Mouse (Mus musculus) neural tube, embryonic 13.5 days (tissue): ENCODE results near the gene Adh4. TPM values are rescaled to one million over a fixed set of nuclear protein-coding genes. Genes with fewer than 3 reads are reported as not detected.
"Not testable (repeated sequence)": the region's sequence is repeated elsewhere in the genome, so short reads cannot be mapped to it uniquely, and the experiment has no call there.

Experiments used
- ATAC-seq: fragments of 200-750 bp; cut with Nextera tagmentation; 2 replicates; pipeline ENCODE4 v1.8.0; 2017; ENCODE audit warnings: low read depth, mild to moderate bottlenecking, moderate TSS enrichment, moderate library complexity
- H3K27ac ChIP-seq: fragments of 300-500 bp; sonication (generic); replicated peaks from 2 replicates; pipeline ENCODE4 v1.5.1; 2015; ENCODE audit warnings: moderate library complexity, mild to moderate bottlenecking, inconsistent platforms
- H3K27me3 ChIP-seq: fragments of 300-500 bp; sonication (generic); 2 replicates; pipeline ENCODE4 v1.6.1; 2015; ENCODE audit warnings: mild to moderate bottlenecking, inconsistent platforms
- H3K36me3 ChIP-seq: fragments of 300-500 bp; sonication (generic); 2 replicates; pipeline ENCODE4 v1.6.1; 2015; ENCODE audit warnings: mild to moderate bottlenecking, inconsistent platforms
- H3K4me1 ChIP-seq: fragments of 300-500 bp; sonication (generic); replicated peaks from 2 replicates; pipeline ENCODE4 v1.6.1; 2015; ENCODE audit warnings: inconsistent platforms
- H3K4me2 ChIP-seq: fragments of 300-500 bp; sonication (generic); 2 replicates; pipeline ENCODE4 v1.6.1; 2015; ENCODE audit warnings: inconsistent platforms, mild to moderate bottlenecking, moderate library complexity
- H3K4me3 ChIP-seq: fragments of 300-500 bp; sonication (generic); 2 replicates; pipeline ENCODE4 v1.5.1; 2015; ENCODE audit warnings: mild to moderate bottlenecking, inconsistent platforms
- H3K9ac ChIP-seq: fragments of 300-500 bp; sonication (generic); 2 replicates; pipeline ENCODE4 v1.6.1; 2015; ENCODE audit warnings: moderate library complexity, mild to moderate bottlenecking, inconsistent platforms
- H3K9me3 ChIP-seq: fragments of 300-500 bp; sonication (generic); 2 replicates; pipeline ENCODE4 v1.6.1; 2016; ENCODE audit warnings: inconsistent platforms
- WGBS: fragments of 180-500 bp; shearing (Covaris S2); methylation state at CpG from one replicate; pipeline ENCODE4 v1.1.7; 2015; 5-methylcytosine and 5-hydroxymethylcytosine counted together
- polyA plus RNA-seq: library from polyadenylated mRNA; unstranded; fragments of >200 nt; fragmentation: Nextera tagmentation; extraction: Ambion mirVana; gene quantifications from 2 replicates; pipeline ENCODE4 v1.2.1, GENCODE M21; 2015

Adh4 gene
- polyA plus RNA-seq, 1 experiment from 2014 or later, result not detected

DNA sequence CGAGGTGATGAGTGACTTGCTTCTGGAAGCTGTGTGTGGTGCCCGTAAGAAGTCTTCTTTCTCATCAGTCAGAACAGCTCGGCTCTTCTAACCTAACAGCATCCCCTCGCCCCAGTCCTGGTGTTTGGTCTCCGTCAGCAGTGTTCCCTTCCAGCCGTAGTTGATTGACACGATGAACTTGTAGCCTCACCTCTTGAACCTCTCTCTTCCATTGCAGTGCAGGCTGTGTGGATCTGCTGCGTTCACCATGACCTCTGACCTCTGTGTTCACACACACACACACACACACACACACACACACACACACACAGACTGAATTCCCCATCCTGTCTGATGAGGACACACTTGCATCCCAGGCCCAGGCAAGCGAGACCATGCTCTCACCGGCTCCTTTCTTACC lies 36.9 kb downstream of the Adh4 start:
- Histone ChIP-seq H3K36me3 (peaks cover 94% of the 10 kb centered on the region), H3K9ac (no peak overlapping the region), H3K4me2 (no peak overlapping the region), H3K4me3 (no peak overlapping the region), H3K27ac (no peak overlapping the region), H3K4me1 (no peaks in the 10 kb centered on the region), H3K27me3 (no peaks in the 10 kb centered on the region), H3K9me3 (no peaks in the 10 kb centered on the region)
- ATAC-seq, result no peak
- 89% methylated on average over 10 of the region's 10 CpGs for WGBS

DNA sequence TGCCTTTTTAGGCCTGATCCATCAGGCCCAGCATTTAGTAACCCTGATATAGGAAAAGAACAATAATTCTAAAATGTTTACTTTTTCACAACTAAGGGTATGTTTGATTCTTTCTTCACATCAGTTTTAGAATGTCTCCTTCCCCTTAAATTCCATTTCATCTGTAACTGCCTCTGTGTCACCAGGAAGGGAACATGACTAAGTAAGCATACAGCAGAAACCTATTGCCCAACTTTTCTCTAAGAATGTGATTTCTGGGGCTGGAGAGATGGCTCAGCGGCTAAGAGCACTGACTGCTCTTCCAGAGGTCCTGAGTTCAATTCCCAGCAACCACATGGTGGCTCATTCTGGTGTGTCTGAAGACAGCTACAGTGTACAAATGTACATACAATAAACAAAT lies 39.0 kb downstream of the Adh4 start:
- Histone ChIP-seq H3K4me1 (no peaks in the 10 kb centered on the region), H3K4me2 (no peak overlapping the region), H3K27ac (no peak overlapping the region), H3K9me3 (no peaks in the 10 kb centered on the region), H3K9ac (no peak overlapping the region), H3K36me3 (peaks cover 95% of the 10 kb centered on the region), H3K4me3 (no peak overlapping the region), H3K27me3 (no peaks in the 10 kb centered on the region)
- WGBS, result 95% methylated on average over 1 of the region's 1 CpGs
- ATAC-seq, result no peak

DNA sequence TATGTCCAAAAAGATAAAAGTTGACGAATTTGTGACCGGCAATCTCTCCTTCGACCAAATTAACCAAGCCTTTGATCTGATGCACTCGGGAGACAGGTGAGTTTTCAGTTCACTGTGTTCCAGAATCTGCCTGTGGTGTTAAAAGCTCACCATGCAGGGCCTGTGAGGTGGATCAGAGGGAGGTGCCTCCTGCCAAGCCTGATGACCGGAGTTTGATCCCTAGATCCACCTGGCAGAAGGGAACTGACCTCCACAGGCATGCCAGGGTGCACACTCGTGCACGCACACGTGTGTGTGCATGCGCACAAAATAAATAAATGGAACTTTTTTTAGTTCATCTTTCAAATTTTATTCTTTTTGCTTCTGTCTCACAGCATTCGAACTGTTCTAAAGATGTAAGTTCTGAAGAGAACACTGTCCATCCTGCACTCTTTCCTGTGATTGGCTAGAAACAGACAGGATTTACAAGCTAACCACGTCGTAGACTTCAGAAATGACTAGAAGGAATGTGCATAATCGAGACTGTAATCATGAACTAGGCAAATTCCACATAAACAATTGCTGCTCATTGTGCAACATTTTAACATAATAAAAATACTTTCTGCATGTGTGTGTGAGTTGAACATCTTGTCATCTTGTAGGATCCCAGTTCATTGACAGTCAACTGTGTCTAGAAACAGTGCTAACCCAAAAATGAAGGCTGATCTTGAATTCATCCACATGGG lies 39.6 kb downstream of the Adh4 start:
- Histone ChIP-seq H3K4me2 (no peak overlapping the region), H3K9ac (no peak overlapping the region), H3K4me3 (no peak overlapping the region), H3K27ac (no peak overlapping the region), H3K27me3 (no peaks in the 10 kb centered on the region), H3K36me3 (peaks cover 95% of the 10 kb centered on the region), H3K4me1 (no peaks in the 10 kb centered on the region), H3K9me3 (no peaks in the 10 kb centered on the region)
- WGBS, result 92% methylated on average over 13 of the region's 13 CpGs
- no peak for ATAC-seq

DNA sequence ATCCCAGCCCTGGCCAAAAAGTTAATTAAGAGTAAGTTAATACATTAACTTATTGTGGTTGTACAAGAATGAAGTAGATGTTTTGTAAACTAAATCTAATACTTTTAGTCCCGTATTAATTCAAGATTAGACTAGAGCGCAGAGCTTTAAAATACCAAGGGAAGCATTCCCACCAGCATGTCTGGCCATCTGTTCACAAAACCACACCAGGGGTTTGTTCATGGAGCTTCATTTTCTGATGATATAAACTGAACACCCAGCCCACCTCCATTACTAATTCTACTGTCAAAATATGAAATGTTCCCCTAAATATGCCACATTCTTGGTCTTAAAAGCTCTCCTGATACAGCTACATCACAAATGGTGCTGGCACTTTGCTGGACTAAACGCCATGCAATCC lies 43.2 kb downstream of the Adh4 start:
- Histone ChIP-seq H3K4me1 (no peaks in the 10 kb centered on the region), H3K27me3 (no peaks in the 10 kb centered on the region), H3K4me3 (no peak overlapping the region), H3K9ac (no peak overlapping the region), H3K4me2 (no peak overlapping the region), H3K36me3 (peaks cover 85% of the 10 kb centered on the region), H3K9me3 (no peaks in the 10 kb centered on the region), H3K27ac (no peak overlapping the region)
- no peak for ATAC-seq
- 91% methylated on average over 3 of the region's 3 CpGs for WGBS

DNA sequence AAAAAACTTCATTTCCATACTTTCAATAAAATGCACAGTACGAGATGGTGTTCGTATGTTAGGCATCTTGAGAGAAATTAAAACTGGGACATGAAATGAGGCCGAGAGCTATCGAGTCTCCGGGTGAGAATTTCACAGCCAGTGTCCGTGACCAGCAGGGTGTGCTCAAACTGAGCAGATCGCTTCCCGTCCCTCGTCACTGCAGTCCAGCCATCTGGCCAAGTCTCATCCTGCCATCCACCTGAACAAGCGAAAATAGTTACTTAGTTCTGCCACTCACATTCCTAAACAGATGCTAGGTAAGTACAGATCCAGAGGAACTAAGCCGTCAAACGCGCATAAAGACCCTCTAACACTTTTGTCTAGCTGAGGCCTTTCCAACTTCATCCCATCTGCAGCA lies 45.0 kb downstream of the Adh4 start:
- H3K27ac ChIP-seq, result no peak overlapping the region
- peaks cover 84% of the 10 kb centered on the region for H3K36me3 ChIP-seq
- no peaks in the 10 kb centered on the region for H3K9me3 ChIP-seq
- WGBS, result 82% methylated on average over 13 of the region's 13 CpGs
- H3K4me1 ChIP-seq, result no peaks in the 10 kb centered on the region
- no peaks in the 10 kb centered on the region for H3K27me3 ChIP-seq
- no peak overlapping the region for H3K9ac ChIP-seq
- H3K4me3 ChIP-seq, result no peak overlapping the region
- peak; percentile 24; the same call in 1 of the 2 replicates for ATAC-seq
- no peak overlapping the region for H3K4me2 ChIP-seq

DNA sequence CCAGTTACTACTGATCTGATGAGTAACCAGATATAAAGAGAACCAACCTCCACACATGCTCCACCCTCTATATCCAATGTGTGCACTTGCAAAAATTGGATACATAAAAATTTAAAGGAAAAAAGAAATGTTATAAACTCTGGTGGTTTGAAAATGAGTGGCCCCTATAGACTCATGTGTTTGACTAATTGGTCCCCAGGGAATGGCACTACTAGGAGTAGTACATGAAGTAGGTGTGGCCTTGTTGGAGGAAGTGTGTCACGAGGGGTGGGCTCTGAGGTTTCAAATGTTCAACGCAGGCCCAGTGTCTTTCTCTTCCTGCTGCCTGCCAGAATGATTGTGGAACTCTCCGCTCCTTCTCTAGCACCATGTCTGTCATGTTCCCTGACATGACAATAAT lies 46.6 kb downstream of the Adh4 start:
- ATAC-seq, result no peak
- Histone ChIP-seq H3K4me1 (no peaks in the 10 kb centered on the region), H3K4me2 (no peak overlapping the region), H3K4me3 (no peak overlapping the region), H3K36me3 (peaks cover 83% of the 10 kb centered on the region), H3K9me3 (no peaks in the 10 kb centered on the region), H3K27ac (no peak overlapping the region), H3K27me3 (no peaks in the 10 kb centered on the region), H3K9ac (no peak overlapping the region)
- WGBS, result 75% methylated on average over 3 of the region's 3 CpGs

DNA sequence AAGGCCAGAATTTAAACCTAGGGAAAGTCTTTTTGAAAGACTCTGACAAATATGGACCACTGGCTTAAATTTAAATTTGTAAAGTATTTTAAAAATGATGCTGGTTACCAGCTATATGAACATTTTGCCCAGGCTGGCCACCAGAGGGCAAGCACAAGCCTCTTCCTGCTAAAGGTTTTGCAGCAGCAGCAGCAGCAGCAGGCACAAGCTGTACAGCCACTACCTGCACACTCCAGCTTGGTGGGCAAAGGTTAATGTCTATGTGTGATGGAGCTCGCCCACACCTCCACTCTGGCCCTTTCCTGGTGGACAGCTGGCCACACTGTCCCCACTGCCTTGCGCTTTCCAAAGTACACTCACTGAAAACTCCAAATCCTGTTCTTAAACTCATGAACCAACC lies 47.9 kb downstream of the Adh4 start:
- Histone ChIP-seq H3K4me3 (no peak overlapping the region), H3K4me2 (no peak overlapping the region), H3K36me3 (peaks cover 80% of the 10 kb centered on the region), H3K9me3 (no peaks in the 10 kb centered on the region), H3K9ac (no peak overlapping the region), H3K27me3 (no peaks in the 10 kb centered on the region), H3K4me1 (no peaks in the 10 kb centered on the region), H3K27ac (no peak overlapping the region)
- WGBS, result 84% methylated on average over 2 of the region's 2 CpGs
- no peak; the same call in 1 of the 2 replicates for ATAC-seq

DNA sequence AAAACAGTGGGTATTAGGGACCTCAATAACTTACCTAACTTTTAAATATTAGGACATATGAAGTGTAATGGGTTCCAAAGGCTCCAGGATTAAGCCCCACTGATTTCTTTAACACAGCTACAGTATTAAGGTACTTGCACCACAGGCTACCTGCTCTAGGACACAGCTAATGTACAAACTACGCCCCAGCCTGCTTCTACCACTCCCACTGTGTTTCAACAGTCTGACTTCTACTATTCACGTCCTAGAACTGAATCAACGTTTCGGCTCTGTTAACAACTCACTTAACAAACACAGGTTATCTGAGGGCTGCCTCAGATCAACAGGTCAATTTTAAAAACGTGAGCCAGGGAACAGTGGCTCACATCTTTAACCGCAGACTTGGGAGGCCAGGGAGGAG lies 48.5 kb downstream of the Adh4 start:
- Histone ChIP-seq H3K4me3 (no peak overlapping the region), H3K36me3 (peaks cover 80% of the 10 kb centered on the region), H3K4me2 (no peak overlapping the region), H3K9ac (no peak overlapping the region), H3K4me1 (no peaks in the 10 kb centered on the region), H3K9me3 (no peaks in the 10 kb centered on the region), H3K27ac (no peak overlapping the region), H3K27me3 (no peaks in the 10 kb centered on the region)
- ATAC-seq, result no peak
- 92% methylated on average over 6 of the region's 6 CpGs for WGBS

DNA sequence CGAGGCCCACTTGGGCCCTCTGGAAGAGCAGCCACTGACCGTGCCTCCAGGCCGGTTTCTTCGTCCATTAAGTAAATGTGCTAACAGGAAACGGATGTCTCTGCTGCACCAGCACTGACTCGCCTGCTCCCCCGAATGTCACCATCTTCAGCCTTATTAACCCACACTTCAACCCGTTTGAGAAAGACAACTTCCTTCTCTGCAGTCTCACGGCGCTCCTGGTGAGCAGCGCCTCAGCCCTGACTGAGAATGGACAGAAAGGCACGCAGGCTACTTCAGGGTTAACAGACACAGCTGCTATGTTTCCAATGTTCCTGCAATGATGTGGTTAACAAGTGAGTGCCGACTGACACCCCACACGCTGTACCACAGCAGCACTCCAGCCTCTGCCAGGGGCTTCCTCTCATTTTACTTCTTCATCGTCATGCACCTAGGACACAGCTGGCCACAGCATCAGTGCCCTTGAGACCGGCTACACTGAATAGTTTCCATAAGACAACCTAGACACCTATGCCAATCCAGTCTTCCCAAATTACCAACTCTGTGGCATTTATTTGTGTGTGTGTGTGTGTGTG lies 49.4 kb downstream of the Adh4 start:
- Histone ChIP-seq H3K4me3 (no peak overlapping the region), H3K4me2 (no peak overlapping the region), H3K9me3 (no peaks in the 10 kb centered on the region), H3K27ac (no peak overlapping the region), H3K36me3 (peaks cover 81% of the 10 kb centered on the region), H3K4me1 (no peaks in the 10 kb centered on the region), H3K27me3 (no peaks in the 10 kb centered on the region), H3K9ac (no peak overlapping the region)
- ATAC-seq, result no peak
- 89% methylated on average over 16 of the region's 16 CpGs for WGBS

DNA sequence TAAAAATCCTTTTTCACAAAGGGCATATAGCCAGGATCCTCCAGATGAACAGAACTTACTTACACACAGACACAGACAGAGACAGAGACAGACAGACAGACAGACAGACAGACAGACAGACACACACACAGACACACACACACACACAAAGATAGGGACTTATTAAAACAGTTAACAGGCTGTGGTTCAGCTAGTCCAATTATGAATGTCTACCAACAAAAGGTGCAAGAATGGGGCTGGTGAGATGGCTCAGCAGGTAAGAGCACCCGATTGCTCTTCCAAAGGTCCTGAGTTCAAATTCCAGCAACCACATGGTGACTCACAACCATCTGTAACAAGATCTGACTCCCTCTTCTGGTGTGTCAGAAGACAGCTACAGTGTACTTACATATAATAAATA lies 51.4 kb downstream of the Adh4 start:
- peaks cover 76% of the 10 kb centered on the region for H3K36me3 ChIP-seq
- not testable (repeated sequence) for ATAC-seq, H3K27ac ChIP-seq, H3K9ac ChIP-seq, H3K27me3 ChIP-seq, H3K4me3 ChIP-seq, H3K4me1 ChIP-seq, H3K4me2 ChIP-seq, H3K9me3 ChIP-seq
- 95% methylated on average over 1 of the region's 1 CpGs for WGBS

DNA sequence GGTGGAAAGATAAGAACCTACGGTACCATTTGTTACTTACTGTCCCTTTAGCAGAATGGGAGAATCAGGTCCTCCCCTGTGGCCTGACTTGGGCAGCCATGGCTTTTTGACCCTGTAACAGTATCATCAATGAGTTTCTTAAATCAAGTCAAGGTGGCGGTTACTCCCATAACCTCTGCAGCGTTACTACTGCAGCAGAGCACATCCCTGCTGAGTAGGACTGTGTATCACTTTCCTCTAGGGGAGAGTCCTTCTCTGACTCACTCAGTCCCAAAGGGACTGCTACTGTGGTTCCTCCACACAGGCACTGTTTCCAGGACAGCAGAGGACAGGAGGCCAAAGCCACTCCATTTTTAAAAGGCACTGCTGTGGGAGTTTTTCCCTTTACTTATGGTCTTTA lies 55.8 kb downstream of the Adh4 start:
- 82% methylated on average over 3 of the region's 3 CpGs for WGBS
- no peak for ATAC-seq
- H3K27me3 ChIP-seq, result no peaks in the 10 kb centered on the region
- H3K9ac ChIP-seq, result no peak overlapping the region
- peaks cover 61% of the 10 kb centered on the region for H3K36me3 ChIP-seq
- no peak overlapping the region for H3K27ac ChIP-seq
- no peak overlapping the region for H3K4me3 ChIP-seq
- no peaks in the 10 kb centered on the region for H3K4me1 ChIP-seq
- no peaks in the 10 kb centered on the region for H3K9me3 ChIP-seq
- H3K4me2 ChIP-seq, result no peak overlapping the region

DNA sequence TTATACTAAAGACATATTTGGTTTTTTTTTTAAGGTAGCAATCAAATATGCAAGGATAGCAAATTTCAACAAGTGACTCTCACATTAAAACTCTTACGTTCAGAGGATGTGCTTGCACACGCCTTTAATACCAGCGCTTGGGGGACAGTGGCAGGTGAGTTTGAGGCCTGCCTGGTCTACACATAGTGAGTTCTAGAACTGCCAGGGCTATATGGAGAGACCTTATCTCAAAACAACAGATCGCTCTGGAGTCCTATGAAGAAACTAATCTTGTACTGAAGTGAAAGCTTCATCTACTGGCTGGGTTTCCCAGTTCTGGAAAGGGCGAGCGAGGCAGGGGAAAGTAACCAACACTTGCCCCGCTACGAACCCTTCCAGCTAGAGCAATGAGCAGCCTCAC lies 64.2 kb downstream of the Adh4 start:
- no peak for ATAC-seq
- 98% methylated on average over 8 of the region's 8 CpGs for WGBS
- Histone ChIP-seq H3K4me3 (no peak overlapping the region), H3K36me3 (peaks cover 27% of the 10 kb centered on the region), H3K9ac (no peak overlapping the region), H3K27me3 (no peaks in the 10 kb centered on the region), H3K27ac (no peak overlapping the region), H3K4me1 (peaks cover 10% of the 10 kb centered on the region; the same call in 1 of the 2 replicates), H3K4me2 (no peak overlapping the region), H3K9me3 (no peaks in the 10 kb centered on the region)
